Mouse (Mus musculus): ENCODE results near the gene Mgat2.

DNA sequence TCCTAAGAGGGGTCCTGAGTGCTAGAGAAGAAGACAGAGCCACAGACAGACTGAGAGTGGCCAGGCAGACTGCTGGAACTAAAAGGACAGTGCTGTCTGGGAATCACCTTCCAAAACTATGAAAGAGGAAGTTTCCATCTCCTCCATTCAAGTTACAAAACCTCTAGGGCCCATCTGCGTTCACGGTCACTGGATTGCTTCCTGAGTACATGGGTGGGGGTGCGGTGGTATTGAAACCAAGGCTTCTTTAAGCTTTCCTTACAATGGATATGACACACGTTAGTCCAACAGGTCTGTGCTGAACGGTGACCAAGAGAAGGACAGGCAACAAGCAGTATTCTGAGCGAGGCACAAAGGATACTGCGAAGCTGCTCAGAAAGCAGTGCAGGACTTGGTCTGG, 30.4 kb downstream of the Mgat2 start:
- TF ChIP-seq CTCF (IDR thresholded peaks at IDR 0.05 in 2 of 3, conservative IDR thresholded peaks at IDR 0.05 in 1 of 3; ENCODE audit: control insufficient read depth in 1 of 3, insufficient read depth in 1 of 3, low read depth in 2 of 3, low read length in 3 of 3, poor library complexity in 1 of 3, severe bottlenecking in 1 of 3), result no peak
- TF ChIP-seq HCFC1 (IDR thresholded peaks at IDR 0.05; ENCODE audit: low read depth, low read length), result no peak
- TF ChIP-seq JUND (IDR thresholded peaks at IDR 0.05; ENCODE audit: low read depth, low read length), result no peak
- no peak for TF ChIP-seq TAL1 (IDR thresholded peaks at IDR 0.05; ENCODE audit: low read length)
- TF ChIP-seq POLR2AphosphoS2 (IDR thresholded peaks at IDR 0.05; ENCODE audit: low read length), result no peak
- no peak for TF ChIP-seq BHLHE40 (IDR thresholded peaks at IDR 0.05; ENCODE audit: borderline replicate concordance, low read depth, low read length)
- TF ChIP-seq MAX (IDR thresholded peaks at IDR 0.05; ENCODE audit: low read length), result no peak
